Mouse (Mus musculus) adrenal gland, postnatal 4 days (tissue): ENCODE measurements around the gene B4galnt3. TPM values are rescaled to one million over a fixed set of nuclear protein-coding genes. Genes with fewer than 3 reads are reported as not detected.

Experiments
- DNase-seq, 2 experiments: peaks; one replicate each; pipeline ENCODE4 v3.0.0; 2021 to 2022; ENCODE audit warnings: low spot score in 2 of 2, mixed read lengths in 2 of 2
- total RNA-seq, 2 experiments: library from RNA; stranded (reverse); gene quantifications; 2 replicates each; pipeline ENCODE4 v1.2.3; 2021

B4galnt3 gene
- total RNA-seq, 2 experiments from 2014 or later = 6.7 to 8.7 TPM

- peak in 1 of 2 experiments; percentile 44 for DNase-seq
Measured at GRCm38 (mm10) chr6:120222669-120223068, 71.7 kb downstream of the B4galnt3 start.

- no peak for DNase-seq
Measured at GRCm38 (mm10) chr6:120219281-120219680, 75.1 kb downstream of the B4galnt3 start.

- DNase-seq = no peak
Measured at GRCm38 (mm10) chr6:120216702-120217101, 77.7 kb downstream of the B4galnt3 start.

- DNase-seq = no peak
Measured at GRCm38 (mm10) chr6:120211536-120211935, 82.8 kb downstream of the B4galnt3 start.

- DNase-seq = no peak
Measured at GRCm38 (mm10) chr6:120206586-120206985, 87.8 kb downstream of the B4galnt3 start.

- DNase-seq = no peak
Measured at GRCm38 (mm10) chr6:120202406-120202805, 92.0 kb downstream of the B4galnt3 start.

- no peak for DNase-seq
Measured at GRCm38 (mm10) chr6:120201956-120202355, 92.4 kb downstream of the B4galnt3 start.

GRCm38 (mm10) chr6:120199638-120200394 lies 94.5 kb downstream of the B4galnt3 start:
- DNase-seq = no peak

- peak; percentile 54 to 62 for DNase-seq
Measured at GRCm38 (mm10) chr6:120197964-120198363, 96.4 kb downstream of the B4galnt3 start.

GRCm38 (mm10) chr6:120196837-120197236 lies 97.5 kb downstream of the B4galnt3 start:
- no peak for DNase-seq

- no peak for DNase-seq
Measured at GRCm38 (mm10) chr6:120194963-120195362, 99.4 kb downstream of the B4galnt3 start.

- no peak for DNase-seq
Measured at GRCm38 (mm10) chr6:120194305-120194704, 100.1 kb downstream of the B4galnt3 start.

GRCm38 (mm10) chr6:120193793-120194192 lies 100.6 kb downstream of the B4galnt3 start:
- DNase-seq = no peak

GRCm38 (mm10) chr6:120193174-120193573 lies 101.2 kb downstream of the B4galnt3 start:
- peak in 1 of 2 experiments; percentile 73 for DNase-seq

- peak in 1 of 2 experiments; percentile 55 for DNase-seq
Measured at GRCm38 (mm10) chr6:120192211-120192870, 102.0 kb downstream of the B4galnt3 start.

- no peak for DNase-seq
Measured at GRCm38 (mm10) chr6:120191396-120192170, 102.8 kb downstream of the B4galnt3 start.

- peak in 1 of 2 experiments; percentile 28 for DNase-seq
Measured at GRCm38 (mm10) chr6:120190912-120191311, 103.4 kb downstream of the B4galnt3 start.

GRCm38 (mm10) chr6:120190365-120190764 lies 104.0 kb downstream of the B4galnt3 start:
- DNase-seq = no peak

- no peak for DNase-seq
Measured at GRCm38 (mm10) chr6:120189287-120189686, 105.1 kb downstream of the B4galnt3 start.

GRCm38 (mm10) chr6:120188376-120189235 lies 105.8 kb downstream of the B4galnt3 start:
- DNase-seq = peak in 1 of 2 experiments; percentile 28
